ENCODE assay signal across 7 mouse cellular contexts in genomic region chr4:21957570-21958321, GRCm38 (mm10). TPM values are rescaled to one million over a fixed set of nuclear protein-coding genes. Genes with fewer than 3 reads are reported as not detected.
DNase-seq lines count a peak whose midpoint lies in the region; ATAC-seq and TF ChIP-seq lines count a peak whose summit lies in the region.

No protein-coding gene starts in this region.

- TF ChIP-seq CTCF in E14TG2a.4 (conservative IDR thresholded peaks at IDR 0.05; ENCODE audit: low read length) = peak; percentile 70
- TF ChIP-seq CTCF in forebrain, postnatal 0 days (IDR thresholded peaks at IDR 0.05; ENCODE audit: low read depth) = peak; percentile 68
- peak; percentile 62 for TF ChIP-seq CTCF in liver, postnatal 0 days (IDR thresholded peaks at IDR 0.05; ENCODE audit: low read depth)
- TF ChIP-seq CTCF in small intestine, adult 2 months (IDR thresholded peaks at IDR 0.05; ENCODE audit: extremely low read depth, insufficient read length, insufficient replicate concordance, low read depth, low read length) = peak; percentile 47; the same call in 1 of the 2 replicates

- TF ChIP-seq EP300 in liver, postnatal 0 days (IDR thresholded peaks at IDR 0.05; ENCODE audit: low read depth) = no peak

- H3K27ac ChIP-seq in forebrain, postnatal 0 days (ENCODE audit: low read depth, low read length) = no peak overlapping the region
- no peak overlapping the region for H3K27ac ChIP-seq in intestine, embryonic 14.5 days (ENCODE audit: low read depth)
- H3K27ac ChIP-seq in liver, postnatal 0 days (ENCODE audit: low read depth) = no peak overlapping the region
- no peak overlapping the region for H3K27ac ChIP-seq in small intestine, adult 2 months (ENCODE audit: insufficient read depth, low read depth, low read length)

- H3K9ac ChIP-seq in forebrain, postnatal 0 days = no peak overlapping the region
- H3K9ac ChIP-seq in intestine, embryonic 14.5 days (ENCODE audit: low read length) = no peak overlapping the region
- no peak overlapping the region for H3K9ac ChIP-seq in liver, postnatal 0 days (replicated peaks)

- no peak for TF ChIP-seq POLR2A in small intestine, adult 2 months (IDR thresholded peaks at IDR 0.05; ENCODE audit: low read depth, low read length)

- no peak overlapping the region for H3K4me2 ChIP-seq in forebrain, postnatal 0 days (ENCODE audit: low read depth)
- no peak overlapping the region for H3K4me2 ChIP-seq in intestine, embryonic 14.5 days (ENCODE audit: low read length)
- no peak overlapping the region for H3K4me2 ChIP-seq in liver, postnatal 0 days (ENCODE audit: low read depth, low read length)

- no peaks in the 10 kb centered on the region for H3K36me3 ChIP-seq in E14TG2a.4 (ENCODE audit: insufficient read depth, low read length)
- peaks cover 35% of the 10 kb centered on the region for H3K36me3 ChIP-seq in forebrain, postnatal 0 days (ENCODE audit: insufficient read depth)
- H3K36me3 ChIP-seq in intestine, embryonic 14.5 days (ENCODE audit: control insufficient read depth, insufficient read depth, low read length) = no peaks in the 10 kb centered on the region; the same call in 1 of the 2 replicates
- H3K36me3 ChIP-seq in liver, postnatal 0 days (replicated peaks; ENCODE audit: insufficient read depth, low read length) = no peaks in the 10 kb centered on the region
- no peaks in the 10 kb centered on the region for H3K36me3 ChIP-seq in small intestine, adult 2 months (ENCODE audit: control insufficient read depth, insufficient read depth, low read length)

- no peaks in the 10 kb centered on the region for H3K9me3 ChIP-seq in E14TG2a.4 (ENCODE audit: low read length)
- no peaks in the 10 kb centered on the region for H3K9me3 ChIP-seq in forebrain, postnatal 0 days (ENCODE audit: low read length)
- no peaks in the 10 kb centered on the region for H3K9me3 ChIP-seq in intestine, embryonic 14.5 days (ENCODE audit: control insufficient read depth, low read length)
- no peaks in the 10 kb centered on the region for H3K9me3 ChIP-seq in liver, postnatal 0 days (ENCODE audit: low read length)

- 0 out of 2 replicates have a peak, but pooled peaks cover 2% of the 10 kb centered on the region for H3K27me3 ChIP-seq in E14TG2a.4 (ENCODE audit: insufficient read depth, low read length)
- no peaks in the 10 kb centered on the region for H3K27me3 ChIP-seq in forebrain, postnatal 0 days (ENCODE audit: insufficient read depth, low read length)
- no peaks in the 10 kb centered on the region for H3K27me3 ChIP-seq in intestine, embryonic 14.5 days (replicated peaks; ENCODE audit: control insufficient read depth, insufficient read depth, low read length)
- H3K27me3 ChIP-seq in liver, postnatal 0 days (ENCODE audit: insufficient read depth, low read length) = no peaks in the 10 kb centered on the region
- H3K27me3 ChIP-seq in small intestine, adult 2 months (ENCODE audit: control insufficient read depth, insufficient read depth, low read length) = no peaks in the 10 kb centered on the region

- peak; percentile 84 for ATAC-seq in forebrain, postnatal 0 days
- peak; percentile 68 for ATAC-seq in intestine, embryonic 14.5 days (replicated peaks; ENCODE audit: low FRiP score, low TSS enrichment, low read depth)
- ATAC-seq in liver, postnatal 0 days = no peak

- 62% methylated on average over 7 of the region's 7 CpGs for WGBS in forebrain, postnatal 0 days
- 59% methylated on average over 7 of the region's 7 CpGs for WGBS in intestine, embryonic 14.5 days
- WGBS in liver, postnatal 0 days (ENCODE audit: insufficient replicate concordance) = 47% methylated on average over 7 of the region's 7 CpGs
- 59% methylated on average over 7 of the region's 7 CpGs for WGBS in small intestine, adult 2 months

- H3K4me3 ChIP-seq in E14TG2a.4 (replicated peaks; ENCODE audit: low read length) = peak overlapping the region; percentile 56; the same call in 1 of the 2 replicates
- H3K4me3 ChIP-seq in forebrain, postnatal 0 days (ENCODE audit: low read depth, low read length) = no peak overlapping the region
- H3K4me3 ChIP-seq in intestine, embryonic 14.5 days (ENCODE audit: low read depth, low read length) = no peak overlapping the region
- no peak overlapping the region for H3K4me3 ChIP-seq in liver, postnatal 0 days (ENCODE audit: low read depth, low read length)
- no peak overlapping the region for H3K4me3 ChIP-seq in small intestine, adult 2 months (ENCODE audit: low read depth, low read length)

- peak; percentile 80 for DNase-seq in 416B (ENCODE audit: low read depth)
- DNase-seq in c-Kit-positive CD71-positive TER-119-positive erythroid progenitor cells, embryonic 14.5 days (ENCODE audit: low spot score) = peak; percentile 36
- peak; percentile 56 for DNase-seq in forebrain, postnatal 0 days
- DNase-seq in intestine, embryonic 14.5 days (ENCODE audit: low spot score) = peak; percentile 79
- peak; percentile 55 for DNase-seq in liver, postnatal 0 days

- peaks cover 16% of the 10 kb centered on the region for H3K4me1 ChIP-seq in E14TG2a.4 (replicated peaks; ENCODE audit: low read depth, low read length)
- H3K4me1 ChIP-seq in forebrain, postnatal 0 days (ENCODE audit: insufficient read depth) = no peaks in the 10 kb centered on the region
- H3K4me1 ChIP-seq in intestine, embryonic 14.5 days (replicated peaks; ENCODE audit: control insufficient read depth, insufficient read depth, low read length) = no peaks in the 10 kb centered on the region
- no peaks in the 10 kb centered on the region for H3K4me1 ChIP-seq in liver, postnatal 0 days (ENCODE audit: insufficient read depth)
- H3K4me1 ChIP-seq in small intestine, adult 2 months (ENCODE audit: control insufficient read depth, insufficient read depth, insufficient read length, low read length) = no peaks in the 10 kb centered on the region

RNA-seq across cellular contexts. Expression of gene Faxc, which starts 26.6 kb away (rescaled TPM):
- 64.1 and 72.0 TPM in 2 replicates for total RNA-seq in forebrain, postnatal 0 days (2014; rRNA removed)
- 8.5 and 11.8 TPM in 2 replicates for polyA plus RNA-seq in forebrain, postnatal 0 days (2015; fragmentation: Nextera tagmentation; extraction: Ambion mirVana)
- 9.2 TPM in 2 replicates for polyA plus RNA-seq in intestine, embryonic 14.5 days (2014; fragmentation: Nextera tagmentation; extraction: Ambion mirVana)
- 0.04 TPM in 1 of 2 replicates, not detected in the other for polyA plus RNA-seq in liver, postnatal 0 days (2015; fragmentation: Nextera tagmentation; extraction: Ambion mirVana)
- 0.51 and 0.61 TPM in 2 replicates for polyA plus RNA-seq in small intestine, adult 2 months (2012; rRNA removed)
